Mouse (Mus musculus) kidney, embryonic 15.5 days (tissue): ENCODE results near the gene Epha4. TPM values are rescaled to one million over a fixed set of nuclear protein-coding genes. Genes with fewer than 3 reads are reported as not detected.

Experiments
- ATAC-seq: fragments of 200-750 bp; cut with Nextera tagmentation; replicated peaks from 2 replicates; pipeline ENCODE4 v1.8.0; 2017; ENCODE audit warnings: moderate TSS enrichment; ENCODE audit not compliant: low FRiP score
- H3K27ac ChIP-seq: fragments of 300-500 bp; sonication (generic); 2 replicates; pipeline ENCODE4 v1.5.1; 2015; ENCODE audit warnings: mild to moderate bottlenecking, inconsistent platforms
- H3K27me3 ChIP-seq: fragments of 300-500 bp; sonication (generic); 2 replicates; pipeline ENCODE4 v1.6.1; 2015; ENCODE audit warnings: inconsistent platforms
- H3K36me3 ChIP-seq: fragments of 300-500 bp; sonication (generic); 2 replicates; pipeline ENCODE4 v1.6.1; 2015; ENCODE audit warnings: inconsistent platforms
- H3K4me1 ChIP-seq: fragments of 300-500 bp; sonication (generic); 2 replicates; pipeline ENCODE4 v1.6.1; 2015; ENCODE audit warnings: inconsistent platforms
- H3K4me2 ChIP-seq: fragments of 300-500 bp; sonication (generic); 2 replicates; pipeline ENCODE4 v1.6.1; 2015; ENCODE audit warnings: moderate library complexity, mild to moderate bottlenecking, inconsistent platforms
- H3K4me3 ChIP-seq: fragments of 300-500 bp; sonication (generic); replicated peaks from 2 replicates; pipeline ENCODE4 v1.5.1; 2015; ENCODE audit warnings: mild to moderate bottlenecking, inconsistent platforms
- H3K9ac ChIP-seq: fragments of 300-500 bp; sonication (generic); 2 replicates; pipeline ENCODE4 v1.6.1; 2015; ENCODE audit warnings: mild to moderate bottlenecking, inconsistent platforms
- H3K9me3 ChIP-seq: fragments of 300-500 bp; sonication (generic); replicated peaks from 2 replicates; pipeline ENCODE4 v1.6.1; 2016; ENCODE audit warnings: inconsistent platforms
- WGBS: fragments of 180-500 bp; shearing (Covaris S2); methylation state at CpG from one replicate; pipeline ENCODE4 v1.1.7; 2015; ENCODE audit warnings: mixed read lengths; 5-methylcytosine and 5-hydroxymethylcytosine counted together
- polyA plus RNA-seq: library from polyadenylated mRNA; unstranded; fragments of >200 nt; fragmentation: Nextera tagmentation; extraction: Ambion mirVana; gene quantifications from 2 replicates; pipeline ENCODE4 v1.2.1, GENCODE M21; 2015

Epha4 gene
- polyA plus RNA-seq, 1 experiment from 2014 or later: 17.2 TPM

DNA sequence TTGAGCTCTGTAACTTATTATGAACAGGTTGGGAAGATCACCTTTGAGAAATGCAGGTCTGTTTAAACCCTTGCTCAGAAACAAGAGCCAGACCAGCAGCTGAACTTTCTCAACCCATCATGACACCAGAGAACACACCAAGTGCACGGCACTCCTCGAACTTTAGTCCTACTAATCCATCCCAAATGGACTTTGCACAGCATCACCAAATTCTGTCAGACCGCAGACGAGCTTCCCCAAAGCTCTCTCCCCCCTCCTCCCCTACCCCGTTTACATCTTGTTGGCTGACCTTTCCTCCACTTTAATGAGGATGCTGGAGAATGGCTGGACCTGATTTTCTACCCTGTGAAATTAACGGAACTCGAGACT lies 19.1 kb downstream of the Epha4 start:
- 38% methylated on average over 7 of the region's 7 CpGs for WGBS
- no peaks in the 10 kb centered on the region for H3K9me3 ChIP-seq

GRCm38 (mm10) chr1:77495030-77495789 lies 19.7 kb downstream of the Epha4 start:
- Histone ChIP-seq H3K9me3 (no peaks in the 10 kb centered on the region), H3K4me1 (peaks cover 33% of the 10 kb centered on the region), H3K9ac (no peak overlapping the region), H3K4me2 (no peak overlapping the region), H3K27me3 (no peaks in the 10 kb centered on the region), H3K4me3 (no peak overlapping the region), H3K36me3 (peaks cover 6% of the 10 kb centered on the region; the same call in 1 of the 2 replicates), H3K27ac (no peak overlapping the region)
- ATAC-seq: no peak
- 66% methylated on average over 10 of the region's 10 CpGs for WGBS

More for the DNA sequence above, 19.1 kb downstream of the Epha4 start:
- Histone ChIP-seq H3K4me1 (peaks cover 35% of the 10 kb centered on the region), H3K4me2 (no peak overlapping the region), H3K27ac (no peak overlapping the region), H3K9ac (no peak overlapping the region), H3K27me3 (no peaks in the 10 kb centered on the region), H3K36me3 (peaks cover 7% of the 10 kb centered on the region; the same call in 1 of the 2 replicates), H3K4me3 (no peak overlapping the region)
- ATAC-seq: no peak

DNA sequence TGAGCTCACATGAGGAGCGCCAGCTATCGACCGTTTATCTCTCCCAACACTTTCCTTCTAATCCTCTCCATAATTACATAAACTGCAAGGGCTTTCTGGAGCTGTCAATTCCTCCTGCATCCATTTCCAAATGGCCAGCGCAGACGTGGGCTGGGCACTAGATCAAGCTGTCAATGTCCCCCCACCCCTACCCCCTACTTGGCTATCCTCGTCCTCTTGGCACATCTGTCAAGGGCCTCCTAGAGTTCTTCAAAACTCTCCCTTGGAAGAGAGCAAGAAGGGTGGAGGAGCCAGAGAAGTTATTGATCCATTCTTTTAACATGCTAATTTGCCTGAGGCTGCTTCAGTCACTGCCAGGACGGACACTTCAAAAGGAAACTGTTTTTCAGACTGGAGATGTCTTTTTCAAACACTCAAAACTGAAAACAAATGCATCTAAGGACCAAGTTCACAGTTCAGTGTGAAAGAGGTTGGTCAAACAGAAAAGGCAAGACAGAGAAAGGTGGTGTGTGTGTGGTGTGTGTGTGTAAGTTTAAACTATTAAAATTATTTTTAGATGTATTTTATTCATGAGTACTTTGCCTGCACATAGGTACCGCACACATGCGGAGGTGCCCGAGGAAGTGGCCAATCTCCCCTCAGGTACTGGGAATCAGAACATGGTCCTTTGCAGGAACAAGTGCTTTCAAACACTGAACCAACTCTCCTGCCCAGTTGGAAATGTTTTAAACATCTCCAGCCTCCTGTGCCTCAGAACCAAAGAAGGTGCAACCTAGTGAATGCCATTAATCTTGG lies 20.9 kb downstream of the Epha4 start:
- WGBS: 72% methylated on average over 10 of the region's 10 CpGs
- Histone ChIP-seq H3K4me3 (no peak overlapping the region), H3K9ac (no peak overlapping the region), H3K4me1 (peaks cover 30% of the 10 kb centered on the region), H3K4me2 (no peak overlapping the region), H3K9me3 (no peaks in the 10 kb centered on the region), H3K36me3 (no peaks in the 10 kb centered on the region), H3K27ac (no peak overlapping the region), H3K27me3 (no peaks in the 10 kb centered on the region)
- ATAC-seq: no peak

GRCm38 (mm10) chr1:77490166-77490565 lies 24.7 kb downstream of the Epha4 start:
- no peaks in the 10 kb centered on the region for H3K9me3 ChIP-seq
- peaks cover 11% of the 10 kb centered on the region for H3K4me1 ChIP-seq
- WGBS: 92% methylated on average over 6 of the region's 6 CpGs
- no peaks in the 10 kb centered on the region for H3K27me3 ChIP-seq
- H3K27ac ChIP-seq: no peak overlapping the region
- no peak overlapping the region for H3K4me3 ChIP-seq
- no peak for ATAC-seq
- no peak overlapping the region for H3K4me2 ChIP-seq
- H3K36me3 ChIP-seq: no peaks in the 10 kb centered on the region
- no peak overlapping the region for H3K9ac ChIP-seq

GRCm38 (mm10) chr1:77489387-77489786 lies 25.5 kb downstream of the Epha4 start:
- WGBS: 83% methylated on average over 7 of the region's 7 CpGs
- H3K4me1 ChIP-seq: peaks cover 11% of the 10 kb centered on the region
- ATAC-seq: no peak
- no peak overlapping the region for H3K4me3 ChIP-seq
- no peaks in the 10 kb centered on the region for H3K36me3 ChIP-seq
- H3K27me3 ChIP-seq: no peaks in the 10 kb centered on the region
- H3K4me2 ChIP-seq: no peak overlapping the region
- H3K27ac ChIP-seq: no peak overlapping the region
- no peaks in the 10 kb centered on the region for H3K9me3 ChIP-seq
- no peak overlapping the region for H3K9ac ChIP-seq

DNA sequence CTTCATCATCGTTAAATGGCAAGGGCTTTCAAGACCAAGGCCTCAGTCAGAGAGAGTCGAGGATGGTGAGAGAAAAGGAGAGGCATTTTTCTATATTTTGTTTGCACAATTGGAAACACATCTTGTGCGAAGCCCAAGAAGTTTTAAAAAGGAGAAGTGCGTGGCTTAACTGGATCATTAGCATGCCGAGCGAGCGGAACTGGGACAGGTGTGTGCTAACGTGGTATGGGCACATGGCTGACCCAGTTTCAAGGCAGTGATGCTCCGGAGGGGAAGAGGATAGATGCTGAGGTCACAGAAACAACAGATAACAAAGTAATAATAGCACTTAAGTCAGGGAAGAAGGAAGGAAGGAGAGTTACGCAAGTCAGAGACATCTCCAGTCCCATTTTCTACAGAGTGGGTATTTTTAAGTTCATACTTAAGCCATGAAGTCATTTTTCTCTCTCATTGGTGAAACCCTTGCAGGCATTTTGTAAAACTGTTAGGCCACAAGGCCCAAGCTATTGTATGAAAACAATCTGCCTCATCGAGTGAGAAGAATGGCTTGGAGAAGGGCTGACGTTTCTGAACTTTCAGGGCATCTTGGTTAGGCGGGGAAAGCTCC lies 26.9 kb downstream of the Epha4 start:
- H3K9me3 ChIP-seq: no peaks in the 10 kb centered on the region
- peaks cover 11% of the 10 kb centered on the region for H3K4me1 ChIP-seq
- H3K4me2 ChIP-seq: no peak overlapping the region
- whole genome bisulfite sequencing: 81% methylated on average over 13 of the region's 13 CpGs
- H3K27ac ChIP-seq: no peak overlapping the region
- no peaks in the 10 kb centered on the region for H3K27me3 ChIP-seq
- no peak overlapping the region for H3K4me3 ChIP-seq
- ATAC-seq: no peak
- no peaks in the 10 kb centered on the region for H3K36me3 ChIP-seq
- no peak overlapping the region for H3K9ac ChIP-seq

DNA sequence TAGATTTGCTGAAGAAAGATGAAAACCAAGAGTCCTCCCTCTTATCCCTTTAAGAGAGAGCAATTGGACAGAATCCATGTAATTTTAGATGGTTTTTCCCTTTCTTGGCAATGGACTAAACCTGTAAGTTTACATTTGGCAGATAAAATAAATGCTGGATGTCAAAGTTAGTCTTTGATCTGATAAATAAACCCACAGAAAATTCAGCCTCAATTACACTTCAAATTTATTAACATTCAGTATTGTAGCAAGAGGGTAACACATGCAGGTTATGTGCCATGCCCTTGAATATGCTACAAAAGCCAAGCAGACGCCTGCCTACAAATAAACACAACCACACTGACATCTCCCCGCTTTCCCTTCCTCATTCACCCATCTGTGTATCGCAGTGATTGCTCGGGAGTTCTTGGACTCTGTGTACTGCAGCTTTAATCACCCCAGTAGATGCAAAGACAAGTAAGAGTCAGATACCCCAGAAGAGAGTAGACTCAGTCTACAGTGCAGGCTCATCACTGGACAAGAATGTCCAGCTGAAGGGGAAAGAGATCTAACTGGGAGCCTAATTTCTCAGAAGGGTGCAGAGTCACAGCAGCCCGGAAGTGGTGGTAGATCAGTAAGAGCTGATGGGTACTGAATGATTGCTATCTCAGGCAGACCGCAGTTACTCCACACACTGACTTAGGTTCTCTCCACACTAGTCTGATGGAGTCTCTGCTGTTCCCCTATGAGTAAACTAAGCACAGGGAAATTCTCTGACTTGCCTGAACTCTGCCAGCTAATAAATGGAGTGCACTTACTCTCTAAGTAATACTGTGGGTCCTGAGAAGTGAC lies 29.9 kb downstream of the Epha4 start:
- Histone ChIP-seq H3K27ac (no peak overlapping the region), H3K4me1 (peaks cover 2% of the 10 kb centered on the region; the same call in 1 of the 2 replicates), H3K4me3 (no peak overlapping the region), H3K9ac (no peak overlapping the region), H3K36me3 (no peaks in the 10 kb centered on the region), H3K4me2 (no peak overlapping the region), H3K27me3 (no peaks in the 10 kb centered on the region), H3K9me3 (no peaks in the 10 kb centered on the region)
- ATAC-seq: no peak
- WGBS: 75% methylated on average over 6 of the region's 6 CpGs

DNA sequence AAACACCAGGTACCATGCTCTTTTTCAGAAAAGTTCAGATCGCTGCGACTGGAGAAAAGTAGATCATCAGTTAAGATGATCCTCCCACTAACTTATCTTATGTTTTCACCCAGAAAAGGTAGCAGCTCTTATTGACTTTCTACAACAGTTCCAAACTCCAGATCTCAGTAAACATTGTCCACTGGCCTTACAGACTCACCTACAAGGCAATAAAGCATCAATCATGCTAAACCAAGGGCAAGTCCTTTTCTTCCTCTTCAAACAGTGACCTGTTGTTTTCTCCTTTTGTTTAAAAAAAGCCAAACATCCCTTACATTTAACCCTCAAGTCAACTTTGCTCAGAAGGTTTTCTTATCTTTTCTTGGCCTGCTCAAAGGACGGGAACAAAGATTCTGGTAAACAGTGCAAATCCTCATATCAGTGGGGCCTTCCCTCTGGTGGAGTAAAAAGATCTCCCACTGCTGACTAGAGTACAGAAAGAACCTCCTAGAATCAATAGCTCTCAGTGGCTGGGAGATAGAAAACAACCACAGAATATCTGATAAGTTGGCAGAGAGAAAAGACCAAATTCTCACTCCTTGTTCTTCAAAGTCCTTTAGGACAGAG lies 39.0 kb downstream of the Epha4 start:
- ATAC-seq: no peak
- no peaks in the 10 kb centered on the region for H3K27me3 ChIP-seq
- 78% methylated on average over 3 of the region's 3 CpGs for WGBS

GRCm38 (mm10) chr1:77473446-77474376 lies 41.2 kb downstream of the Epha4 start:
- no peaks in the 10 kb centered on the region for H3K36me3 ChIP-seq
- no peaks in the 10 kb centered on the region for H3K9me3 ChIP-seq
- H3K4me2 ChIP-seq: no peak overlapping the region
- 29% methylated on average over 12 of the region's 12 CpGs for WGBS
- no peak overlapping the region for H3K4me3 ChIP-seq
- peaks cover 34% of the 10 kb centered on the region for H3K4me1 ChIP-seq
- no peak overlapping the region for H3K9ac ChIP-seq
- H3K27ac ChIP-seq: no peak overlapping the region
- no peaks in the 10 kb centered on the region for H3K27me3 ChIP-seq
- peak; percentile 56 for ATAC-seq

More for the DNA sequence above, 39.0 kb downstream of the Epha4 start:
- peaks cover 34% of the 10 kb centered on the region for H3K4me1 ChIP-seq
- no peaks in the 10 kb centered on the region for H3K9me3 ChIP-seq
- H3K4me2 ChIP-seq: no peak overlapping the region
- H3K36me3 ChIP-seq: no peaks in the 10 kb centered on the region
- H3K27ac ChIP-seq: no peak overlapping the region
- no peak overlapping the region for H3K4me3 ChIP-seq
- H3K9ac ChIP-seq: no peak overlapping the region

DNA sequence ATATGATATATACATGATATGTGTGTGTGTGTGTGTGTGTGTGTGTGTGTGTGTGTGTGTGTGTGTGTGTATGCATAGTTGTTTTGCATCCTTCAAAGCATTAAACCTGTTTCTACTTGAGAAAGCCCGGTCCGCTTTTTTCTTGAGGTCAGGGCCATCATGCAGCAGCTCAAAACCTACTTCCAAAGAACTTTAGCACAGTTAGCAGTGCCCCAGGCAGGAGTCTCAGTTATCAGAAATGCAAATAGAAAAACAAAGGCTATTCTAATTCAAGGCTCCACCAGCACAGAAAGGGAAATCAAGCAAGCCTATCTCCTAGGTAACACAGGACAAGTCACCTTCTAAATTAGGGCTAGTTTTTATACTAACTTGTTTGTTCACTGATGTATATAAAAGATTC lies 42.3 kb downstream of the Epha4 start:
- Histone ChIP-seq H3K9ac (no peak overlapping the region), H3K27me3 (no peaks in the 10 kb centered on the region), H3K4me1 (peaks cover 34% of the 10 kb centered on the region), H3K36me3 (no peaks in the 10 kb centered on the region), H3K9me3 (no peaks in the 10 kb centered on the region), H3K4me3 (no peak overlapping the region), H3K27ac (no peak overlapping the region), H3K4me2 (no peak overlapping the region)
- WGBS: 60% methylated on average over 2 of the region's 2 CpGs
- no peak for ATAC-seq
